Mouse (Mus musculus) liver, embryonic 13.5 days (tissue): ENCODE measurements around the gene Vwc2l. TPM values are rescaled to one million over a fixed set of nuclear protein-coding genes. Genes with fewer than 3 reads are reported as not detected.

Experiments used
- ATAC-seq: fragments of 200-750 bp; cut with Nextera tagmentation; 2 replicates; pipeline ENCODE4 v1.8.0; 2017; ENCODE audit warnings: low read depth, mild to moderate bottlenecking, moderate number of reproducible peaks, moderate library complexity
- DNase-seq: peaks from one replicate; pipeline ENCODE4 v3.0.0; 2022
- H3K27ac ChIP-seq: fragments of 300-500 bp; sonication (generic); 2 replicates; pipeline ENCODE4 v1.5.1; 2015; ENCODE audit warnings: moderate library complexity, mild to moderate bottlenecking, inconsistent platforms
- H3K27me3 ChIP-seq: fragments of 300-500 bp; sonication (generic); 2 replicates; pipeline ENCODE4 v1.6.1; 2015; ENCODE audit warnings: mild to moderate bottlenecking, inconsistent platforms
- H3K36me3 ChIP-seq: fragments of 300-500 bp; sonication (generic); 2 replicates; pipeline ENCODE4 v1.6.1; 2015; ENCODE audit warnings: mild to moderate bottlenecking, inconsistent platforms
- H3K4me1 ChIP-seq: fragments of 300-500 bp; sonication (generic); replicated peaks from 2 replicates; pipeline ENCODE4 v1.6.1; 2015; ENCODE audit warnings: inconsistent platforms
- H3K4me2 ChIP-seq: fragments of 300-500 bp; sonication (generic); 2 replicates; pipeline ENCODE4 v1.6.1; 2015; ENCODE audit warnings: inconsistent platforms, mild to moderate bottlenecking, moderate library complexity
- H3K4me3 ChIP-seq: fragments of 300-500 bp; sonication (generic); replicated peaks from 2 replicates; pipeline ENCODE4 v1.5.1; 2015; ENCODE audit warnings: mild to moderate bottlenecking, inconsistent platforms
- H3K9ac ChIP-seq: fragments of 300-500 bp; sonication (generic); 2 replicates; pipeline ENCODE4 v1.6.1; 2015; ENCODE audit warnings: mild to moderate bottlenecking, inconsistent platforms
- H3K9me3 ChIP-seq: fragments of 300-500 bp; sonication (generic); replicated peaks from 2 replicates; pipeline ENCODE4 v1.6.1; 2016; ENCODE audit warnings: inconsistent platforms
- WGBS: fragments of 180-500 bp; shearing (Covaris S2); methylation state at CpG from one replicate; pipeline ENCODE4 v1.1.7; 2015; ENCODE audit not compliant: insufficient replicate concordance; 5-methylcytosine and 5-hydroxymethylcytosine counted together
- polyA plus RNA-seq: library from polyadenylated mRNA; unstranded; fragments of >200 nt; fragmentation: Nextera tagmentation; extraction: Ambion mirVana; gene quantifications from 2 replicates; pipeline ENCODE4 v1.2.1, GENCODE M21; 2015

Vwc2l gene
- polyA plus RNA-seq, 1 experiment from 2014 or later, result 0.03 TPM

DNA sequence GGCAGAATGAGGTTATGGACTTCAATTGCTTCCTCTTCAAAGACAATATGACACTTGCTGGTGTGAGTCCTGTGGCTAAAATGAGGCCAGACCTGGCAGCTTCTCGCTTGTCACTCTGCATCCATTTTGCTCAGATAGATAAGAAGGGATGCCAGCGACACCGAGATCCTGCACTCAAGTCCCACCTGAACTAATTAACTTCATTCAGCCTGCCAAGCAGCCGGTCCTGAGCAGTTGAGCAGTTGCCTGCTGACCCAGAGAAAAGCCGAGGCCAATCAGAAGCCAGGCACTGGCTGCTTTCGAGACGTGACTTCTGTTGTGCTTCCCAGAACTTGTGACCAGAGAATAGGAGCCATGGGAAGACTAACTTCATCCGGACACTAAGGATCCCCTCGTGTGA lies 187.6 kb downstream of the Vwc2l start:
- Histone ChIP-seq H3K9ac (no peak overlapping the region), H3K4me3 (no peak overlapping the region), H3K4me1 (peaks cover 15% of the 10 kb centered on the region), H3K9me3 (no peaks in the 10 kb centered on the region), H3K27me3 (no peaks in the 10 kb centered on the region), H3K36me3 (no peaks in the 10 kb centered on the region), H3K27ac (no peak overlapping the region), H3K4me2 (no peak overlapping the region)
- 60% methylated on average over 9 of the region's 9 CpGs for WGBS
- ATAC-seq, result no peak
- DNase-seq, result no peak

DNA sequence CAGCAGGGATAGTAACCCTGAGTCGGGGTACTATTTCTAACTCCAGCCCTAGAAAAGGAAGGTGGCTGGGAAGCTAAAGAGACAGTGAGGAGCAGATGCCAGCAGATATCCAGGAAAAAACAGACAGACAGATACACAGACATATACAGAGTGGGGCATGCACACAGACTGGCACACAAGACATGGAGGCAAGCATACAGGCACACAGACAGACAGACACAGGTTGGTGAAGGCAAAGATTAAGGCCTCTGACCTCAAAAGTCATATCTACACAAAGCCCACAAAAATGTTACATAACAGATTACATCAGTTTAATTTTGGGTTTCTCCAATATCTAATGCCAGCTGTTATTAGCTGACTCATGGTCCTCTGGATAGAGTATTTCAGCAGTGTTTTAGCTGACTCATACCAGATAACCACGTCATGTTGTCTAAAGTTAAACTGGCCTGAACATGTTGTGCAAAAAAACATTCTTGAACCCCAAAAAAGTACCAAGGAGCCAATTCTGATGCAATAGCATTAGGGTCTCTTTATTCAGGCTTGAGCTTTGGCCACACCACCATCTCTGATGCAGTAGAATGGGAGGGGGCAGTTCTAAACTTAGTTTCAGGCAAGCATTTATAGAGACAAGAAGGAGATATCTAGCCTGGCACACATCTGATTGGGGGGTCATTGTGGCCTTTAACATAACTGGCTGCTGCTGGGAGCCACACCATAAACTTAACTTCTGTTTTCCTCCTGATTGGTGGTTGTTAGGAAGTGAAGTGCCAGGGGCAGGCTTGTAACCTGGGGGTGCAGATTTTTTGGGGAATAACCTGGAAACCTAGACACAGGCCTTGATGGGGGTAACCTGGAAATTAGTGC lies 192.9 kb downstream of the Vwc2l start:
- peak overlapping the region; percentile 25 for H3K4me3 ChIP-seq
- ATAC-seq (peak; percentile 94), DNase-seq (peak; percentile 40)
- no peaks in the 10 kb centered on the region for H3K27me3 ChIP-seq
- H3K27ac ChIP-seq, result peak overlapping the region; percentile 95
- H3K4me2 ChIP-seq, result peak overlapping the region; percentile 48
- H3K36me3 ChIP-seq, result no peaks in the 10 kb centered on the region
- 42% methylated on average over 2 of the region's 2 CpGs for WGBS
- peaks cover 20% of the 10 kb centered on the region for H3K4me1 ChIP-seq
- peak overlapping the region; percentile 62 for H3K9ac ChIP-seq
- no peaks in the 10 kb centered on the region for H3K9me3 ChIP-seq

DNA sequence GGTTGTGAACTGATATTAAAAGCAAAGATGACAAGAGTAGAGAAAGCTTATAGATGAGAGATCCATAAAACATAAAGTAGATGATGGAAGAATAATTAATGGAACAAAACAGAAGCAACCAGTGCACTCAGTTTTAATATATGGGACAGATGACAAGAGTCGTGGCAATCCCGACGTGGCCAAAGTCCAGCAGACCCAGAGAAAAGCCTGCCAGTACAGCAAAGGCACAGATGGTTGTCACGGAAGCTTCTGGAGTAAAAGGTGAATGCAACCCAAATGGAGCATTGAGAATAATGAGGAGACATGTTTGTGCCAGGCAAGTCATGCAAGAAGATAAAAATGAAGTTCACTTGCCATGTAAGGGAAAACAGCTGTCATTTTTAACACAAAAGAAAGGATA lies 207.5 kb downstream of the Vwc2l start:
- H3K9ac ChIP-seq, result no peak overlapping the region
- WGBS, result 72% methylated on average over 4 of the region's 4 CpGs
- no peak for DNase-seq
- H3K27me3 ChIP-seq, result no peaks in the 10 kb centered on the region
- no peaks in the 10 kb centered on the region for H3K36me3 ChIP-seq
- no peaks in the 10 kb centered on the region for H3K4me1 ChIP-seq
- H3K27ac ChIP-seq, result no peak overlapping the region
- H3K4me3 ChIP-seq, result no peak overlapping the region
- H3K4me2 ChIP-seq, result no peak overlapping the region
- H3K9me3 ChIP-seq, result no peaks in the 10 kb centered on the region
- no peak for ATAC-seq
